Mouse (Mus musculus): ENCODE data around the gene Nebl.

The Nebl gene

GRCm38 (mm10) chr2:17413496-17414268 lies 317.6 kb downstream of the Nebl start:
- in situ Hi-C loops (cut with MboI, MseI) = loop anchor here (25.0 kb wide), 1 partner anchor 799 kb away; no protein-coding TSS in a partner anchor

- in situ Hi-C loops (cut with MboI, MseI) = loop anchor here (25.0 kb wide), 1 partner anchor 803 kb away; no protein-coding TSS in a partner anchor
These were observed 322.0 kb downstream of the Nebl start for GRCm38 (mm10) chr2:17409276-17409675.

GRCm38 (mm10) chr2:17405899-17406531 lies 325.2 kb downstream of the Nebl start:
- in situ Hi-C loops (cut with MboI, MseI) = loop anchor here (25.0 kb wide), 1 partner anchor 806 kb away; no protein-coding TSS in a partner anchor

- in situ Hi-C loops (cut with MboI, MseI) = loop anchor here (25.0 kb wide), 1 partner anchor 810 kb away; no protein-coding TSS in a partner anchor
These were observed 328.8 kb downstream of the Nebl start for GRCm38 (mm10) chr2:17402511-17402910.

GRCm38 (mm10) chr2:17396235-17396634 lies 335.0 kb downstream of the Nebl start:
- in situ Hi-C loops (cut with MboI, MseI) = loop anchor here (25.0 kb wide), 1 partner anchor 1034 kb away; the partner anchor contains the start of gene Plxdc2

- in situ Hi-C loops (cut with MboI, MseI) = loop anchor here (25.0 kb wide), 1 partner anchor 1029 kb away; the partner anchor contains the start of gene Plxdc2
These were observed 339.9 kb downstream of the Nebl start for GRCm38 (mm10) chr2:17391389-17391788.

GRCm38 (mm10) chr2:17390513-17391200 lies 340.6 kb downstream of the Nebl start:
- in situ Hi-C loops (cut with MboI, MseI) = loop anchor here (25.0 kb wide), 1 partner anchor 1028 kb away; the partner anchor contains the start of gene Plxdc2

- in situ Hi-C loops (cut with MboI, MseI) = loop anchor here (25.0 kb wide), 1 partner anchor 1028 kb away; the partner anchor contains the start of gene Plxdc2
These were observed 341.4 kb downstream of the Nebl start for GRCm38 (mm10) chr2:17389886-17390285.

- in situ Hi-C loops (cut with MboI, MseI) = loop anchor here (25.0 kb wide), 1 partner anchor 1027 kb away; the partner anchor contains the start of gene Plxdc2
These were observed 341.9 kb downstream of the Nebl start for GRCm38 (mm10) chr2:17389379-17389778.

- in situ Hi-C loops (cut with MboI, MseI) = loop anchor here (25.0 kb wide), 1 partner anchor 1020 kb away; the partner anchor contains the start of gene Plxdc2
These were observed 349.0 kb downstream of the Nebl start for GRCm38 (mm10) chr2:17382227-17382626.

- in situ Hi-C loops (cut with MboI, MseI) = loop anchor here (25.0 kb wide), 1 partner anchor 1014 kb away; the partner anchor contains the start of gene Plxdc2
These were observed 355.3 kb downstream of the Nebl start for GRCm38 (mm10) chr2:17375916-17376315.

- in situ Hi-C loops (cut with MboI, MseI) = no loop called here
These were observed 365.6 kb downstream of the Nebl start for GRCm38 (mm10) chr2:17365671-17366070.

GRCm38 (mm10) chr2:17364971-17365548 lies 366.2 kb downstream of the Nebl start:
- in situ Hi-C loops (cut with MboI, MseI) = no loop called here

- in situ Hi-C loops (cut with MboI, MseI) = no loop called here
These were observed 367.7 kb downstream of the Nebl start for GRCm38 (mm10) chr2:17363337-17364216.

GRCm38 (mm10) chr2:17362181-17362580 lies 369.1 kb downstream of the Nebl start:
- in situ Hi-C loops (cut with MboI, MseI) = no loop called here

- in situ Hi-C loops (cut with MboI, MseI) = no loop called here
These were observed 386.6 kb downstream of the Nebl start for GRCm38 (mm10) chr2:17344643-17345042.

GRCm38 (mm10) chr2:17335451-17335850 lies 395.8 kb downstream of the Nebl start:
- in situ Hi-C loops (cut with MboI, MseI) = no loop called here

- in situ Hi-C loops (cut with MboI, MseI) = no loop called here
These were observed 404.7 kb downstream of the Nebl start for GRCm38 (mm10) chr2:17326590-17326989.

- in situ Hi-C loops (cut with MboI, MseI) = no loop called here
These were observed 414.4 kb downstream of the Nebl start for GRCm38 (mm10) chr2:17316850-17317249.

- in situ Hi-C loops (cut with MboI, MseI) = no loop called here
These were observed 429.9 kb downstream of the Nebl start for GRCm38 (mm10) chr2:17301379-17301778.

Data from T-helper 1 cell (primary cell).